Mouse (Mus musculus): ENCODE measurements around the gene Ets2. TPM values are rescaled to one million over a fixed set of nuclear protein-coding genes. Genes with fewer than 3 reads are reported as not detected.

The Ets2 gene
- polyA plus RNA-seq, 1 experiment = 36.2 TPM

DNA sequence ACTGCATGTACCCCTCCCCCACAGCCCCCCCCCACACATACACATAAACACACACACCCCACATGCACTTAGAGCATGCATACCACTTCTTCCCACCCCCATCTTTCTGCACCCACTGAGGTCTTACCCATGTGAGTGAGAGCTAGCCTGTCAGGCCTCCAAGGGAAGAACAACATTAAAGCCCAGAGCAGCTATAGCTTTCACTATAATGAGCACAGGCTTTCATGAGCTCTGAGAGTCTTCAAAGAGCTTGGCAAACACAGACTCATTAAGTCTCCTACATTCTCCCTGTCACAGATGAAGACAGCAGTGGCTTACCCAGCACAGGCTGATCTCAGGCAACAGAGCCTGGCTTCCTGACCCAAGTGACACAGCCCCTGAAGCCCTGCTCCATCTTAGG, 68.5 kb downstream of the Ets2 start:
- peaks cover 9% of the 10 kb centered on the region for H3K4me1 ChIP-seq (ENCODE audit: control insufficient read depth, insufficient read depth, low read length)
- H3K4me3 ChIP-seq (ENCODE audit: insufficient read depth, low read length) = no peak overlapping the region
- TF ChIP-seq CTCF (IDR thresholded peaks at IDR 0.05; ENCODE audit: extremely low read depth, insufficient read depth, low read length) (no peak), POLR2A (IDR thresholded peaks at IDR 0.05; ENCODE audit: extremely low read depth, insufficient read depth, low read length) (no peak)
- peak overlapping the region; percentile 51 for H3K27ac ChIP-seq (ENCODE audit: insufficient read depth, low read length)

Other genes starting within 250 kb of the Ets2 start
- gene Erg, start 115.5 kb upstream of the Ets2 start, polyA plus RNA-seq (2012; rRNA removed) = 6.4 and 7.3 TPM in 2 replicates